Mouse (Mus musculus): Measurements from ENCODE around the gene Col6a6.
A peak's percentile ranks its signal among the peaks of the same experiment; 100 is the strongest.
"Not testable (repeated sequence)": the region's sequence is repeated elsewhere in the genome, so short reads cannot be mapped to it uniquely, and the experiment has no call there.

Gene Col6a6

DNA sequence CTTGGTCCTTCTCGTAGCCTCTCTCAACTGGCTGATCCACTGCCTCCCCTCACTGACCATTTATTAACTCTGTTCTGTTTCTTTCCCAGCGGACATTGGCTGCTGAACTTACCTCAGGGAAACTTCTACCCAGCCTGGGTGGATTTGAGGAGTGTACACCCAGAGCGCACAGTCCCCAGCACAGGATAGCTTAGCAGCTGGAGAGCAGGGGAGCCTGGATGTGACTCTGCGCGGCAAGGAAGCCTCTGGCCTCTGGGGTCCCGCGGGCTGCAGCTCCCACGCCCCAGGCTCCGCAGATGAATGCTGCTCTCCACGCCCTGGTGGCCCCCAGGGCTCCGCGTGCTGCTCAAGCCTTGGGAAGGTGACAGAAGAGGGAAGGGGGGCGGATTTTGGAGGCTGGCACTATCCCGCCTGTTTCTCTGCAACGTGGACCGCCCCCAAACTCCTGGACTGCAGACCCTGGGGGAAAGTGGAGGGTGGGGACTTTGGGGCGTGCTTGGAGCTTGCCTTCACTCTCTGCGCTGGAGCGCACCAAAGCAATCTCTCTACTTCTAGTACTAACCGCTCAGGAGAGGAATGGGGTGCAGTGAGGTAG lies at the start of gene Col6a6:
Col6a6 (minus strand) TSS at position 370 of the 595 bp plus-strand sequence.
- DNase-seq (ENCODE audit: low spot score), result no peak

- no peak for DNase-seq (ENCODE audit: low spot score)
Observed at GRCm38 (mm10) chr9:105876124-105876523, 48.2 kb upstream of the Col6a6 start.

DNA sequence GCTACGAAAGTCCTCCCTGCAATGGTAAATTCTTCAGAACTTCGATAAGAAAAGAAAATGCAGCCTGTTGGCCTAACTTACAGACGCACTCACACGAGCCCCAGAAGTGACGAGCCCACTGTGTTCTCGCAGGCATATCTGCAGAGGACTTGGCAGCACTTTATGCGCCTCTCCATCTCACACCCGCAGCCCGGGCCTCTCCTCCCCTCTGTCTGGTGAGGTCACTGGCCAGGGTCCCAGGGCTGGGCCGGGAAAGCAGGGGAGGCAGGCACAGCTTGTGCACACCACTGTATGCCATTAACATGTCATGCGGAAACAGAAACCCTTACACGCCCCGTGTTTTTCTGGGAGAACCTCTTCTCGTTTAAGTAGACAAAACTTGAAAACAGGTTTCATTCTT lies 43.7 kb upstream of the Col6a6 start:
- DNase-seq (ENCODE audit: low spot score), result no peak

DNA sequence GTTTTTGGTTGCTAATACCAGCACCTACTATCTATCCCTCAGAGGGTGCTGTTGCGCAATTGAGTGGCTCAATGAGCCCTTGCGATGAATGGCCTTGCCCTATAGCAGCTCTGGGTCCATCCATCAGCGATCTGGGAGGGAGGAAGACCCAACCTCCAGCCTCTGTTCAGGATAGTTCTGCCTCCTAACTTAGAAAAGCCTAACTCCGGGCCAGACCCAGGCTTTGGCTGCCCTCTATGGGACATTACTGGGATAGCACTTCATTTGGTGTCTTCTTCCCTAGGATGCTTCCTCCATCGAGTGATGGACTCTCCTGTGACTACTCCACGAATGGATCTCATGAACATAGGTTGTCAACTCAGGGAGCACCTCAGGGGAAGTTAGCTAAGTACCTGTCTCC lies 29.8 kb upstream of the Col6a6 start:
- DNase-seq (ENCODE audit: low spot score), result no peak

GRCm38 (mm10) chr9:105852778-105853065 lies 24.8 kb upstream of the Col6a6 start:
- no peak for DNase-seq (ENCODE audit: low spot score)

- DNase-seq (ENCODE audit: low spot score), result no peak
Observed at GRCm38 (mm10) chr9:105852015-105852777, 24.2 kb upstream of the Col6a6 start.

GRCm38 (mm10) chr9:105851011-105851410 lies 23.1 kb upstream of the Col6a6 start:
- no peak for DNase-seq (ENCODE audit: low spot score)

GRCm38 (mm10) chr9:105848396-105848795 lies 20.4 kb upstream of the Col6a6 start:
- no peak for DNase-seq (ENCODE audit: low spot score)

DNA sequence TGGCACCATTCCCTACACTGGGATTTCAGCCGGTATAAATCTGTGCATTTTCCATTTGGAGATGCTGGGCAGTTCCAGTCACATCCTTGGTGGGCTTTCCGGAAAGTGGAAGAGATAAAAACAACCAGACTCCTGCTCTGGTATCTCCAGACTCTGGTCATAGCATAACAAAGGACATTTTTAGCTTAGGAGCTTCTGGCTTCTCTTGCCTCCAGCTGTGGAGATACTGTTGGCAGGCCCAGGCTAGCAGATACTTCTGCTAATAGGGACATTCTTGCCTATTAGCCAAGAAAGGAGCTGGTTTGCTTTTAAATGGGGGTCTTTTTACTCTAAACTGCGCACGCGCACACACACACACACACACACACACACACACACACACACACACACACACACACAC lies 19.3 kb upstream of the Col6a6 start:
- DNase-seq (ENCODE audit: low spot score), result no peak

GRCm38 (mm10) chr9:105841386-105841785 lies 13.4 kb upstream of the Col6a6 start:
- DNase-seq (ENCODE audit: low spot score), result not testable (repeated sequence)

- no peak for DNase-seq (ENCODE audit: low spot score)
Observed at GRCm38 (mm10) chr9:105839147-105839515, 11.2 kb upstream of the Col6a6 start.

DNA sequence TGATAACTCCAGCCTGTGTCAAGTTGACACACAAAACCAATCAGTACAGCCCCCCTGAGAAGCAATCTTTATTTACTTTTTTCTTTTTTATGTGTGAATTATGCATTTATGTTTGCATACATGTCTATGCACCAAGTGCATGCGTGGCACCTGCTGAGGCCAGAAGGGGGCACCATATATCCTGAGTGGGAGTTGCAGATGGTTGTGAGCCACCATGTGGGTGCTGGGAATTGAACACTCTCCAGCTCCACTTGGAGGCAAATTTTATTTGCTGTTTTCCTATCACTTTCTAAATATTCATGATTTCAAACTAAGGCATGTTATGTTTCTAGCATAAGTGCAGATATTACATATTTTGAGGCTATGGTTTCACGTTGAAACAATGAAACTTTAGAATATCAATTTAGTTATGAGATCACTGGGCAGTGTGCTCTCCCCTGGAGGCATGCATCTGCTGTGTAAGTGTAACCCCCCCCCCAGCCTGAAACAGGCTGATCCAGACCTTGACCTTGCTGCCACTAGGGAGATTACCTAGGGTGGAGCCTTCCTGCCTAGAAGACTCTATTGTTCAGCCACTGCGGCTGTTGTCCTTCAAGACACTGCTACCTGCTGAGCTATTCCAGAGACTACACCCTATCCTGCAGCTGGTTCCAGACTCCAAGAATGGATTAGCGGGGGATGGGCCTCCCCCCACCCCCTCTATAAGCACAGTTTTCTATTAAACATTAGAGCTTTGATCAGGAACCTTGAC lies 10.6 kb upstream of the Col6a6 start:
- DNase-seq (ENCODE audit: low spot score), result no peak

DNA sequence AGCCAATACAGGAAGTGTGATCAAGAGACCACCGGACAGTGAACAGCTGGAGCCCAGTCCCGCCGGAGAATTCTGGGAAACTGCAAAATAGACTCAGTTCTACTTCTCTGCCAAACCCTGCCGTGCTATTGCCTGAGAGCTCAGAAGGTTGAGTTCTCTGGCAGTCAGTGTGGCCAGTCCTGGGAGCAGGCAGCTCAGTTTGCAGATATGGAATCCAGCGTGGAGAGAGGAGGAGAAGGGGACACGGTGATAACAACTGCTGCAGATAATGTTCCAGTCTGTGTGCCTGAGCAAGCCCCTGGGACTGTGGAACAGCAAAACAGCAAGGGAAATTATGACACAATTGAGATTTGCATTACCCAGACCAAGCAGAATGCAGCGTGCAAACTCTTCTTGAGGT lies 7.6 kb upstream of the Col6a6 start:
- DNase-seq (ENCODE audit: low spot score), result no peak

DNA sequence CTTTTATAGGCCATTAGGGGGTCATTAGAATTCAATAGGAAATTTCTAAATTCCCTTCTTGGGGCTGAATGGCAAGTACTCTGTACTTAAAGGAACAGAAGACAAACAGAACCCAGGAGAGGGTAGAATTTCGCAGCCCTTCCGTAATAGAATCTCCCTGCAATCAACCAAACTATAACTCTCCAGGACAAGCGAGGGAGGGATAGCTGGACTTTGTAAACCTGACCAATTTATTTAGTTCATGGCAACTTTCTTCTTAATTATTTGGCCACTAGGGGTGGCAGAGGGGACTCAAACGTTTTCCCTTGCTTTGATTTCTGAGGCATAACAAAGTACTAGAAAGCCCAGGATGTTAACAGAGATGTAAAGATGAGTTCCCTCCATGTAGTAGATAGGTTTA lies 6.8 kb upstream of the Col6a6 start:
- no peak for DNase-seq (ENCODE audit: low spot score)

DNA sequence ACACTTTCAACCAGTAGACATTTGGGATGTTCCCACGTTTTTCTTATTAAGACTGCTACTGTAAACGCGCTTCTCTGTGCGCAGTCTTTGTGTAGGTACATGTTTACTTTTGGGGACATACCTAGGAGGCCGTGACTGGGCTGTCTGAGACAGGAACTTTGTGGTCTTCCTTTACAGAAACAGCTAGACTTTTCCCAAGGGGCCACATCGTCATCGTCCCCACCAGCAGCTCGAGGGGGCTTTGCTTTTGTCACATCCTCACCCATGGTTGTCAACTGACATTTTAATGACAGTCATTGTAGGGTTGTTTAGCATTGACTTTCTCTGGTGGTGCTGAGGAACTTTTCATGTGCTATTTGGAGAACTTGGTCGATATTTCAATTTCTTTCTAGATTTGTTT lies 3.3 kb upstream of the Col6a6 start:
- no peak for DNase-seq (ENCODE audit: low spot score)

GRCm38 (mm10) chr9:105827076-105827647 lies 798 bp downstream of the Col6a6 start:
- no peak for DNase-seq (ENCODE audit: low spot score)

GRCm38 (mm10) chr9:105820711-105821110 lies 7.2 kb downstream of the Col6a6 start:
- DNase-seq (ENCODE audit: low spot score), result no peak

- DNase-seq (ENCODE audit: low spot score), result no peak
Observed at GRCm38 (mm10) chr9:105819155-105819709, 8.7 kb downstream of the Col6a6 start.

GRCm38 (mm10) chr9:105814436-105814835 lies 13.5 kb downstream of the Col6a6 start:
- no peak for DNase-seq (ENCODE audit: low spot score)

GRCm38 (mm10) chr9:105811458-105811857 lies 16.5 kb downstream of the Col6a6 start:
- DNase-seq (ENCODE audit: low spot score), result no peak

DNA sequence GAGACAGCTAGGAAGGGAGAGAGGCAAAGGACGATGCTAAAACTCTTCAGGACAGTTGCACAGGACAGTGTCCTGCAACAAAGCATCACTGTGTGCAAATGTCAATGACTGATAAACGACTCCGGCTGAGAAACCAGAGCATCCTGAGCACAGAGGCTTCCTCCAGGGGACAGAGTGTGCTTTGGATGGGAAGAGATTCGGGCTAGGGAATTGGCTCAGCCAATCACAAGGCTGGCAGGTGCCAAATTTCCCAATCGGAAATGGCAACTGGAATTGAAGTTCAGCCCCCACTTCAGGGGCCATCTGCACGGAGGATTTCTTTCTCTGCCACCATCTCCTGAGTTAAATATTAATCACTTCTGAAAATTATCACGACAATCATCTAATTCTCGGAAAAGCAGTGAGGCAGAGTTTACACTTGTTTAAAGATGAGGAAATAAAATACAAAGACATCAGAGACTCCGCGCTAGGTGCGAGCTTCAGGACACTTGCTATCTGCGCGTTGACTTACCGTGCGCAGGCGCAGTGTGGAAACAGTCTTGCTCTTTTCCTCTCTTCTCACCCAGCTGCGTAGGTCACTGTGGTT lies 18.9 kb downstream of the Col6a6 start:
- no peak for DNase-seq (ENCODE audit: low spot score)

DNA sequence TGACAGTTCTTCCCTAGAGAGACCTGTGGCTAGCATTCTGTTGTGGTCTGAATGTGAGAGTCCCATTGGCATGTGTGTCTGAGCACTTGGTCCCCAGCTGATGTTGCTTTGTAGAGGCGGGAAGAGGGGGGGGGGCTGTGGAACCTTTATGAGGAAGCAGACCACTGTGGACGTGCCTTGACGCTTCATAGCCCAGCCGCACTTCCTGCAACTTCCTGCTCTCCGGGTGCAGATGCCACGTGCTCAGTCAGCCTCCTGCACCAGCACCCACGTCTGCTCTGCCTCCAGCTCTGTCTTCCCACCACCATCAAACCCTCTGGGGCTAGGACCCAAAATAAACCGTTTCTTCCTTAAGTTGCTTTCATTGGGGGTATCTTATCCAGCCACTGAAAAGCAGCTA lies 24.5 kb downstream of the Col6a6 start:
- DNase-seq (ENCODE audit: low spot score), result peak; percentile 9

Measured in spleen, adult 12 weeks (tissue).